8 mouse cellular contexts compared by ENCODE assay signal in genomic region chr2:137115241-137116024, GRCm38 (mm10). TPM values are rescaled to one million over a fixed set of nuclear protein-coding genes. Genes with fewer than 3 reads are reported as not detected.
DNase-seq lines count a peak whose midpoint lies in the region; ATAC-seq lines count a peak whose summit lies in the region.

No protein-coding gene starts in this region.

- H3K4me2 ChIP-seq in heart, embryonic 16.5 days (ENCODE audit: low read depth, low read length) = peak overlapping the region; percentile 98

- H3K27me3 ChIP-seq in heart, embryonic 16.5 days (ENCODE audit: control insufficient read depth, insufficient read depth, low read length) = no peaks in the 10 kb centered on the region
- H3K27me3 ChIP-seq in midbrain, embryonic 10.5 days (ENCODE audit: low read depth, poor library complexity, severe bottlenecking) = peaks cover 21% of the 10 kb centered on the region

- no peak for ATAC-seq in heart, embryonic 16.5 days (replicated peaks; ENCODE audit: extremely low read depth, insufficient read depth, low FRiP score)

- H3K9ac ChIP-seq in heart, embryonic 16.5 days (ENCODE audit: low read length) = peak overlapping the region; percentile 96

- DNase-seq in thymus, postnatal 4 days = peak; percentile 15
- DNase-seq in thymus, postnatal 25 days = no peak
- peak; percentile 53 for DNase-seq in embryo, embryonic 11 days
- peak; percentile 25 for DNase-seq in large intestine, adult 2 months (ENCODE audit: low read depth, low spot score)
- peak; percentile 61 for DNase-seq in midbrain, embryonic 10.5 days (ENCODE audit: low spot score)
- no peak for DNase-seq in left cerebral cortex, postnatal 4 days
- DNase-seq in frontal cortex, adult 2 months (ENCODE audit: extremely low spot score in 1 of 2, low spot score in 1 of 2) = no peak

- H3K27ac ChIP-seq in heart, embryonic 16.5 days (ENCODE audit: low read length) = peak overlapping the region; percentile 99
- peak overlapping the region; percentile 97 for H3K27ac ChIP-seq in midbrain, embryonic 10.5 days (replicated peaks)

- H3K4me3 ChIP-seq in heart, embryonic 16.5 days (ENCODE audit: low read length) = peak overlapping the region; percentile 87
- peak overlapping the region; percentile 81 for H3K4me3 ChIP-seq in midbrain, embryonic 10.5 days

- under 1% methylated on average over 40 of the region's 40 CpGs for WGBS in heart, embryonic 16.5 days
- WGBS in large intestine, adult 2 months = under 1% methylated on average over 40 of the region's 40 CpGs
- under 1% methylated on average over 40 of the region's 40 CpGs for WGBS in midbrain, embryonic 10.5 days

- H3K36me3 ChIP-seq in heart, embryonic 16.5 days (ENCODE audit: control insufficient read depth, insufficient read depth) = no peaks in the 10 kb centered on the region
- H3K36me3 ChIP-seq in midbrain, embryonic 10.5 days = peaks cover 10% of the 10 kb centered on the region; the same call in 1 of the 2 replicates

- intact Hi-C loops in left cerebral cortex, postnatal 4 days (cut with DNase I) = loop anchor here (5.0 kb wide), 1 partner anchor 617 kb away; no protein-coding TSS in a partner anchor

- peaks cover 31% of the 10 kb centered on the region for H3K4me1 ChIP-seq in heart, embryonic 16.5 days (ENCODE audit: control insufficient read depth, insufficient read depth, low read length)
- H3K4me1 ChIP-seq in midbrain, embryonic 10.5 days = peaks cover 60% of the 10 kb centered on the region

- no peaks in the 10 kb centered on the region for H3K9me3 ChIP-seq in heart, embryonic 16.5 days (replicated peaks; ENCODE audit: control insufficient read depth, low read length)
- H3K9me3 ChIP-seq in midbrain, embryonic 10.5 days (replicated peaks) = no peaks in the 10 kb centered on the region

RNA-seq across cellular contexts. Expression of gene Jag1, which starts 1.0 kb away (rescaled TPM):
- polyA plus RNA-seq in heart, embryonic 16.5 days (2015; fragmentation: Nextera tagmentation; extraction: Ambion mirVana) = 9.9 and 10.6 TPM in 2 replicates
- polyA plus RNA-seq in large intestine, adult 2 months (2012; rRNA removed) = 2.0 and 4.2 TPM in 2 replicates
- polyA plus RNA-seq in midbrain, embryonic 10.5 days (2016; fragmentation: Nextera tagmentation; extraction: Ambion mirVana) = 38.9 and 42.4 TPM in 2 replicates
- 1 to 10 TPM; 9.5 to 9.6 TPM for total RNA-seq in left cerebral cortex, postnatal 4 days (2021)
- 4.6 TPM in 2 replicates for polyA plus RNA-seq in frontal cortex, adult 2 months (2012; rRNA removed)

Comparison
In these comparisons a context has a peak if more than half of its experiments do, and no peak if none do; other contexts are left out.
1. DNase-seq: peak in thymus, postnatal 4 days (single experiment), embryo, embryonic 11 days (single experiment), large intestine, adult 2 months (single experiment) and midbrain, embryonic 10.5 days (single experiment); none in thymus, postnatal 25 days (single experiment), left cerebral cortex, postnatal 4 days (single experiment) and frontal cortex, adult 2 months (0 of 2).